Mouse (Mus musculus) inflammation-experienced regulatory T-cells (primary cell): ENCODE results near the gene Calm1. TPM values are rescaled to one million over a fixed set of nuclear protein-coding genes. Genes with fewer than 3 reads are reported as not detected.

Experiments
- polyA plus RNA-seq, 2 experiments: library from polyadenylated mRNA; unstranded; fragments of 100-300 nt; shearing (Covaris generic); gene quantifications; one replicate each; pipeline ENCODE4 v1.2.1; 2017

Calm1 gene
- 1,000 to 10,000 TPM; 1,177 to 1,481 TPM for polyA plus RNA-seq

GRCm38 (mm10) chr12:100198967-100199660 lies at the start of gene Calm1:
Gene Calm1, plus strand, starts transcription at chr12:100199435.

GRCm38 (mm10) chr12:100159261-100159975 lies 39.8 kb upstream of the Calm1 start, which contains the start of gene Nrde2:
Gene Nrde2, minus strand, starts transcription at chr12:100159653.

Other genes with a start within 250 kb of the Calm1 start
- gene Kcnk13, start 234.9 kb upstream of the Calm1 start, polyA plus RNA-seq: not detected
- gene Psmc1, start 89.3 kb upstream of the Calm1 start, polyA plus RNA-seq: 100 to 1,000 TPM; 147 to 186 TPM
- gene Nrde2, start 39.8 kb upstream of the Calm1 start, polyA plus RNA-seq: 10 to 100 TPM; 26.3 to 32.7 TPM